Mouse (Mus musculus) ES-Bruce4 (cell line): ENCODE measurements around the gene Ttll1. TPM values are rescaled to one million over a fixed set of nuclear protein-coding genes. Genes with fewer than 3 reads are reported as not detected.

Experiments
- H3K27ac ChIP-seq: 2 replicates; pipeline ENCODE4 v1.5.1; 2012; ENCODE audit warnings: low read length, inconsistent platforms; ENCODE audit not compliant: insufficient read depth
- H3K27me3 ChIP-seq: 2 replicates; pipeline ENCODE4 v1.6.1; 2012; ENCODE audit warnings: mild to moderate bottlenecking, low read length, inconsistent platforms; ENCODE audit not compliant: control insufficient read depth, poor library complexity, insufficient read depth, severe bottlenecking
- H3K36me3 ChIP-seq: 2 replicates; pipeline ENCODE4 v1.6.1; 2012; ENCODE audit warnings: inconsistent platforms, mild to moderate bottlenecking, low read length, moderate library complexity; ENCODE audit not compliant: control insufficient read depth, poor library complexity, insufficient read depth, severe bottlenecking
- H3K4me1 ChIP-seq: one replicate; pipeline ENCODE4 v1.8.1; 2011; ENCODE audit warnings: low read length; ENCODE audit not compliant: control insufficient read depth, insufficient read depth
- H3K4me3 ChIP-seq: 2 replicates; pipeline ENCODE4 v1.5.1; 2011; ENCODE audit warnings: low read depth, mild to moderate bottlenecking, low read length
- H3K9ac ChIP-seq: 2 replicates; pipeline ENCODE4 v1.6.1; 2012; ENCODE audit warnings: low read depth, mild to moderate bottlenecking, inconsistent platforms; ENCODE audit not compliant: poor library complexity, severe bottlenecking
- H3K9me3 ChIP-seq: replicated peaks from 2 replicates; pipeline ENCODE4 v1.6.1; 2012; ENCODE audit warnings: mild to moderate bottlenecking, low read length, inconsistent platforms; ENCODE audit not compliant: control insufficient read depth, poor library complexity, insufficient read depth, severe bottlenecking
- CTCF ChIP-seq: IDR thresholded peaks from one replicate; pipeline ENCODE4 v1.8.1; 2011; ENCODE audit warnings: low read depth, low read length
- EP300 ChIP-seq: IDR thresholded peaks from 2 replicates; pipeline ENCODE4 v1.6.1; 2011; ENCODE audit warnings: low read depth, low read length; ENCODE audit not compliant: insufficient read depth
- POLR2A ChIP-seq: IDR thresholded peaks from one replicate; pipeline ENCODE4 v1.8.1; 2011; ENCODE audit warnings: low read length; ENCODE audit not compliant: insufficient read depth
- polyA plus RNA-seq: library from polyadenylated mRNA; stranded (reverse); fragments of >200 nt; gene quantifications from 2 replicates; pipeline ENCODE4 v1.2.4, GENCODE M21; 2011; ENCODE audit warnings: low read depth; ENCODE audit not compliant: missing spikeins, insufficient read depth, insufficient read length

Ttll1 gene
- polyA plus RNA-seq, 1 experiment, result 13.6 TPM

GRCm38 (mm10) chr15:83500352-83500751 is 10.3 kb downstream of the Ttll1 start:
- Histone ChIP-seq H3K27ac (no peak overlapping the region), H3K9me3 (no peaks in the 10 kb centered on the region), H3K27me3 (no peaks in the 10 kb centered on the region), H3K4me3 (no peak overlapping the region), H3K9ac (no peak overlapping the region), H3K4me1 (peaks cover 2% of the 10 kb centered on the region), H3K36me3 (no peaks in the 10 kb centered on the region; the same call in 1 of the 2 replicates)
- TF ChIP-seq CTCF (peak; percentile 79), EP300 (no peak), POLR2A (no peak)

- no peak for TF ChIP-seq CTCF
- TF ChIP-seq EP300, result no peak
- TF ChIP-seq POLR2A, result no peak
- H3K27me3 ChIP-seq, result no peaks in the 10 kb centered on the region
- H3K9me3 ChIP-seq, result no peaks in the 10 kb centered on the region
- H3K9ac ChIP-seq, result no peak overlapping the region
- no peaks in the 10 kb centered on the region; the same call in 1 of the 2 replicates for H3K36me3 ChIP-seq
- no peak overlapping the region for H3K4me3 ChIP-seq
- H3K27ac ChIP-seq, result no peak overlapping the region
- H3K4me1 ChIP-seq, result peaks cover 2% of the 10 kb centered on the region
Observed at GRCm38 (mm10) chr15:83499211-83499755, 11.4 kb downstream of the Ttll1 start.

GRCm38 (mm10) chr15:83497299-83497698 is 13.4 kb downstream of the Ttll1 start:
- Histone ChIP-seq H3K9me3 (no peaks in the 10 kb centered on the region), H3K9ac (no peak overlapping the region), H3K36me3 (no peaks in the 10 kb centered on the region; the same call in 1 of the 2 replicates), H3K27me3 (no peaks in the 10 kb centered on the region), H3K27ac (no peak overlapping the region), H3K4me1 (peaks cover 2% of the 10 kb centered on the region), H3K4me3 (no peak overlapping the region)
- no peak for TF ChIP-seq POLR2A
- TF ChIP-seq CTCF, result peak; percentile 58
- TF ChIP-seq EP300, result no peak

- Histone ChIP-seq H3K27me3 (no peaks in the 10 kb centered on the region), H3K4me3 (peak overlapping the region; percentile 30), H3K27ac (no peak overlapping the region), H3K9me3 (no peaks in the 10 kb centered on the region), H3K9ac (peak overlapping the region; percentile 16), H3K4me1 (peaks cover 2% of the 10 kb centered on the region), H3K36me3 (no peaks in the 10 kb centered on the region; the same call in 1 of the 2 replicates)
- TF ChIP-seq POLR2A, result no peak
- no peak for TF ChIP-seq CTCF
- no peak for TF ChIP-seq EP300
Observed at GRCm38 (mm10) chr15:83495787-83496367, 14.8 kb downstream of the Ttll1 start.

GRCm38 (mm10) chr15:83495195-83495594 is 15.5 kb downstream of the Ttll1 start:
- no peak overlapping the region for H3K9ac ChIP-seq
- no peak overlapping the region for H3K27ac ChIP-seq
- no peaks in the 10 kb centered on the region for H3K9me3 ChIP-seq
- TF ChIP-seq EP300 (no peak), POLR2A (no peak)
- H3K36me3 ChIP-seq, result no peaks in the 10 kb centered on the region; the same call in 1 of the 2 replicates
- peaks cover 2% of the 10 kb centered on the region for H3K4me1 ChIP-seq
- H3K27me3 ChIP-seq, result no peaks in the 10 kb centered on the region
- no peak overlapping the region for H3K4me3 ChIP-seq

- no peaks in the 10 kb centered on the region for H3K27me3 ChIP-seq
- TF ChIP-seq EP300 (no peak), POLR2A (no peak), CTCF (no peak)
- peaks cover 2% of the 10 kb centered on the region for H3K4me1 ChIP-seq
- no peaks in the 10 kb centered on the region; the same call in 1 of the 2 replicates for H3K36me3 ChIP-seq
- no peak overlapping the region for H3K4me3 ChIP-seq
- H3K9ac ChIP-seq, result no peak overlapping the region
- no peak overlapping the region for H3K27ac ChIP-seq
- H3K9me3 ChIP-seq, result no peaks in the 10 kb centered on the region
Observed at GRCm38 (mm10) chr15:83494572-83494920, 16.1 kb downstream of the Ttll1 start.
